Mouse (Mus musculus): ENCODE results near the gene Mpo. TPM values are rescaled to one million over a fixed set of nuclear protein-coding genes. Genes with fewer than 3 reads are reported as not detected.
A peak's percentile ranks its signal among the peaks of the same experiment; 100 is the strongest.

The Mpo gene
- polyA plus RNA-seq, 1 experiment from 2014 or later: 4.0 TPM

GRCm38 (mm10) chr11:87761181-87761721 is 32.1 kb upstream of the Mpo start:
- WGBS: 71% methylated on average over 11 of the region's 11 CpGs
- Histone ChIP-seq H3K27ac (no peak overlapping the region), H3K36me3 (no peaks in the 10 kb centered on the region), H3K9me3 (replicated peaks) (no peaks in the 10 kb centered on the region), H3K4me3 (no peak overlapping the region), H3K4me1 (peaks cover 30% of the 10 kb centered on the region), H3K27me3 (ENCODE audit: low read depth, poor library complexity, severe bottlenecking) (peaks cover 81% of the 10 kb centered on the region)
- no peak for DNase-seq (ENCODE audit: low spot score)

DNA sequence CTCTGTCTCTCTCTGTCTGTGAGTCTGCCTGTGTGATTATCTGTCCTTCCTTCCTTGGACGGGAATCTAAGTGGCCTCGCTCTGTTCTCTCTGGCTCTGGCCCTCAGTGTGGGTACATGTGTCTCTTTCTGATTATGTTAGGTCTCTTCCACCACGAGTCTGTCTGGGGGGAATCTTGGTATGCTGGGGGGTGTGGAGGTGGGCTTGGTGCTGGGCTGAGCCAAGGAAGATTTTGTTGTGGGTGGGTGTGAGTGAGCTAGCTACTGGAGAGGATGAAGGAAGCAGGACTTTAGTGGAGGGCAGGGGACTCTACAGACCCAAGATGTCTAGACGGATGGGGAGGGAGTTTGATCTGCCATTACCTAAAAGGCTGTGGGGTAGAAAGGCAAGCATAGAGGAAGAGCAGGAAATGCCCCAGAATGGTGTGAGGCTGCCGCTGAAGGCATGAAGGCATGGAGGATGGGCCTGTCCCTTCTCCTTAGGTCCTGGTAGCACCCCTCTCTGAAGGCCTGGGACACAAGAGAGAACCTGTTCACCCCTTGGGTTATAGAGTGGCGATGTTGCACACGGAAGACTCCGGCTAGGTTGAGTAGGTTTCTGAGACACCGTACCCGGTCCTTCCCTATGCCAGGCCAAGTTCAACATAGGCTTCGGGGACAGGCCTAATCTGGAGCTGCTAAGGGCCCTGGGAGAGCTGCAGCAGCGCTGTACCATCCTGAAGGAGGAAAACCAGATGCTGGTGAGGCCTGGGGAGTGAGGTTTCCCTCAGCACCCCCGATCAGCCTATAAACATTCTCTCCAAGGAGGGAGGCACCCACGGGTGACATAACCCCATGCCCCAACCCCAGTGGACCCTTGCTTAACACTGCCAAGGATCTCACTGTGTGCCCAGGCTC is 31.3 kb upstream of the Mpo start:
- no peaks in the 10 kb centered on the region for H3K36me3 ChIP-seq
- no peaks in the 10 kb centered on the region for H3K9me3 ChIP-seq (replicated peaks)
- no peak for DNase-seq (ENCODE audit: low spot score)
- no peak overlapping the region for H3K27ac ChIP-seq
- H3K4me1 ChIP-seq: peaks cover 30% of the 10 kb centered on the region
- WGBS: 74% methylated on average over 14 of the region's 14 CpGs
- no peak overlapping the region for H3K4me3 ChIP-seq
- H3K27me3 ChIP-seq (ENCODE audit: low read depth, poor library complexity, severe bottlenecking): peaks cover 89% of the 10 kb centered on the region

DNA sequence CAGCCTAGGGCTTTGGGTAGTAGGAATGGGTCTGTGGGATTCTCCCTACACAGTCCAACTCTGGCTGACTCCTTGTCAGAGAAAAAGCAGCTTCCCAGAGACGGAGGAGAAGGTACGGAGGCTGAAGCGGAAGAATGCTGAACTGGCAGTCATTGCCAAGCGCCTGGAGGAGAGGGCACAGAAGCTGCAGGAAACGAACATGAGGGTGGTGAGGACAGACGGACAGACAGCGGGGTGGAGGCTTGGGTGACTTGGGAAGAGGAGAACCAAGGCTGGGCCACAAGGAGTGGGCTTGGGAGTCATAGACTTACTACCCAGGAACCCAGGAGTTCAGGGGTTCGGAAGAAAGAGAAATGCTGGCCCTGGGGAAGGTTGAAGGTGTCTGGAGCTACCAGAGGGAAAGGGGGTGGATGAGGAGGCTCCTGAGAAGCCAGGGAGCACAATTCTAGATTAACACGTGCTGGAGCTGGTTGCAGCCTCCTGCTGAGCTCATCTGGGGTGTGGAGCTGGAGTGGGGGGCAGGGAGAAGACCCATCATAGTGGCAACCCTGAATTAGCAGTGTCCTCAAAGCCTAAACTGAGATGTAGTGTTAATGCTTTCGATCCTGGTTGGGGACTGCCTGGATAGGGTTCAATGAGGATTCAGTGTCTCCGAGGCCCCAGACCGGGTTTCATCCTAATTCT is 30.5 kb upstream of the Mpo start:
- peak overlapping the region; percentile 58; the same call in 1 of the 2 replicates for H3K4me3 ChIP-seq
- peaks cover 30% of the 10 kb centered on the region for H3K4me1 ChIP-seq
- no peak overlapping the region for H3K27ac ChIP-seq
- peaks cover 97% of the 10 kb centered on the region for H3K27me3 ChIP-seq (ENCODE audit: low read depth, poor library complexity, severe bottlenecking)
- no peaks in the 10 kb centered on the region for H3K36me3 ChIP-seq
- WGBS: 39% methylated on average over 12 of the region's 12 CpGs
- H3K9me3 ChIP-seq (replicated peaks): no peaks in the 10 kb centered on the region
- no peak for DNase-seq (ENCODE audit: low spot score)

DNA sequence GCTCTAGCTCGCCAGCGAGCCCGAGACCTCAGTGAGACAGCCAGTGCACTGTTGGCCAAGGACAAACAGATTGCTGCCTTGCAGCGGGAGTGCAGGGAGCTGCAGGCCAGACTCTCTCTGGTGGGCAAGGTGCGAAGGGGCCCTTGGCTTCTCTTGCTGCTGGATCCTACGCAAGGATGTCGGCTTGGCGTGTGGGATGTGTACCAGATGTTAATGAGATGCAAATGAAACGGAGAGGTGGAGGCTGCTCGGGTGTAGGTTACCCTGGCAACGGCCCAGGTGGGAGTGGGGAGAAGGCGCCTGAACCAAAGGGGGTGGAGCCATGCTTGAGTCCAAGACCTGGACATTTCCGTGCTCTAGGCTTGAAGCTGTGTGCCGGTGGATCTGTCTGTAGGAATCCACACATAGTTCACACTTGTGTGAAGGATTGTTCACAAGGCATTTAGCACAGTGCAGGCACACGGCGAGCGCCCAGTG is 29.8 kb upstream of the Mpo start:
- Histone ChIP-seq H3K4me1 (peaks cover 30% of the 10 kb centered on the region), H3K36me3 (no peaks in the 10 kb centered on the region), H3K4me3 (peak overlapping the region; percentile 58), H3K9me3 (replicated peaks) (no peaks in the 10 kb centered on the region), H3K27ac (peak overlapping the region; percentile 70; the same call in 1 of the 2 replicates), H3K27me3 (ENCODE audit: low read depth, poor library complexity, severe bottlenecking) (peaks cover 97% of the 10 kb centered on the region)
- DNase-seq (ENCODE audit: low spot score): peak; percentile 64
- WGBS: 1% methylated on average over 17 of the region's 17 CpGs

- DNase-seq (ENCODE audit: low spot score): peak; percentile 60
- Histone ChIP-seq H3K27ac (peak overlapping the region; percentile 70), H3K27me3 (ENCODE audit: low read depth, poor library complexity, severe bottlenecking) (peaks cover 93% of the 10 kb centered on the region), H3K9me3 (replicated peaks) (no peaks in the 10 kb centered on the region), H3K4me1 (peaks cover 30% of the 10 kb centered on the region), H3K36me3 (no peaks in the 10 kb centered on the region), H3K4me3 (peak overlapping the region; percentile 58)
- under 1% methylated on average over 65 of the region's 65 CpGs for WGBS
Observed at GRCm38 (mm10) chr11:87763988-87764876, 29.1 kb upstream of the Mpo start.

- H3K4me3 ChIP-seq: no peak overlapping the region
- no peak overlapping the region for H3K27ac ChIP-seq
- H3K9me3 ChIP-seq (replicated peaks): no peaks in the 10 kb centered on the region
- no peaks in the 10 kb centered on the region for H3K36me3 ChIP-seq
- peaks cover 13% of the 10 kb centered on the region for H3K4me1 ChIP-seq
- WGBS: 81% methylated on average over 4 of the region's 4 CpGs
- no peak for DNase-seq (ENCODE audit: low spot score)
- H3K27me3 ChIP-seq (ENCODE audit: low read depth, poor library complexity, severe bottlenecking): peaks cover 48% of the 10 kb centered on the region
Observed at GRCm38 (mm10) chr11:87768745-87769144, 24.6 kb upstream of the Mpo start.

DNA sequence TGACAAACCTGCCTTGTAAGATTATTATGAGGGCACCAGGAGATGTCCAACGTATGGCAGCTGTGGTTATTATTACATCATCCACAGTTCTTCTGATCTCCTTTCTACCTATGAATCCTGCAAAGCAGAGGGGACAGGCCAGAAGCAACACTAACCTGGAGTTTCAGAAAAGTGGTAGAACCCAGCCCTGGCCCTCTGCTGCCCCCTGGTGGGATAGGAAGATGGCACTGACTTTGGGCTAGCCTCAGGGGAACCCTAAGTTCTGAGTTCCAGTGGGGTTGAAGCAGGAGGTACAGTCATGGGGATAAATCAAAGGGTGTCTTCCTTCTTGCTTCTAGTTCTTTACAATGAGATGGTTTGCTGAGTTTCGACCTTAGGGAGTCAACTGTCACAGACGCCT is 22.4 kb upstream of the Mpo start:
- no peaks in the 10 kb centered on the region for H3K9me3 ChIP-seq (replicated peaks)
- H3K27me3 ChIP-seq (ENCODE audit: low read depth, poor library complexity, severe bottlenecking): peaks cover 33% of the 10 kb centered on the region
- H3K4me3 ChIP-seq: no peak overlapping the region
- WGBS: 56% methylated on average over 3 of the region's 3 CpGs
- no peak overlapping the region for H3K27ac ChIP-seq
- no peaks in the 10 kb centered on the region for H3K36me3 ChIP-seq
- peak; percentile 84 for DNase-seq (ENCODE audit: low spot score)
- peaks cover 4% of the 10 kb centered on the region for H3K4me1 ChIP-seq

DNA sequence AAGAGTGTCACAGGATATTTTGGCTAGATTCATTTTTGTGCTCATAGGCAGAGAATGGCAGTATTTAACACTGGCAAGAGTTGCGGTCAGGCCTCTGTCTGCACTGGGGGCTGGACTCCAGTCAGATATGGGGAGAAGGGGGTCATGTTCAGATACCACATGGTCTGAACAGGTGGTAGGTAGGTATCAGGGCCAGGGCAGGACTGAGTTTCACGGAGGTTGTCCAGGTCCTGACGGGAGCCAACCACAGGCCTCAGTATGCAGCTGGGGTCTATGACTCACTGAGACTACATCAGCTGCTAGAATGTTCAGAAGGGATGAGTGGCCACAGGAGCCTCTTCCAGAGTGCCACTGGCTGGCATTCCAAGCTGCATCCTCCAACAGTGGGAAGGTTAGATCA is 21.0 kb upstream of the Mpo start:
- peaks cover 6% of the 10 kb centered on the region for H3K4me1 ChIP-seq
- no peak overlapping the region for H3K27ac ChIP-seq
- no peak overlapping the region for H3K4me3 ChIP-seq
- H3K9me3 ChIP-seq (replicated peaks): no peaks in the 10 kb centered on the region
- 91% methylated on average over 3 of the region's 3 CpGs for WGBS
- DNase-seq (ENCODE audit: low spot score): no peak
- H3K36me3 ChIP-seq: no peaks in the 10 kb centered on the region
- peaks cover 32% of the 10 kb centered on the region for H3K27me3 ChIP-seq (ENCODE audit: low read depth, poor library complexity, severe bottlenecking)

DNA sequence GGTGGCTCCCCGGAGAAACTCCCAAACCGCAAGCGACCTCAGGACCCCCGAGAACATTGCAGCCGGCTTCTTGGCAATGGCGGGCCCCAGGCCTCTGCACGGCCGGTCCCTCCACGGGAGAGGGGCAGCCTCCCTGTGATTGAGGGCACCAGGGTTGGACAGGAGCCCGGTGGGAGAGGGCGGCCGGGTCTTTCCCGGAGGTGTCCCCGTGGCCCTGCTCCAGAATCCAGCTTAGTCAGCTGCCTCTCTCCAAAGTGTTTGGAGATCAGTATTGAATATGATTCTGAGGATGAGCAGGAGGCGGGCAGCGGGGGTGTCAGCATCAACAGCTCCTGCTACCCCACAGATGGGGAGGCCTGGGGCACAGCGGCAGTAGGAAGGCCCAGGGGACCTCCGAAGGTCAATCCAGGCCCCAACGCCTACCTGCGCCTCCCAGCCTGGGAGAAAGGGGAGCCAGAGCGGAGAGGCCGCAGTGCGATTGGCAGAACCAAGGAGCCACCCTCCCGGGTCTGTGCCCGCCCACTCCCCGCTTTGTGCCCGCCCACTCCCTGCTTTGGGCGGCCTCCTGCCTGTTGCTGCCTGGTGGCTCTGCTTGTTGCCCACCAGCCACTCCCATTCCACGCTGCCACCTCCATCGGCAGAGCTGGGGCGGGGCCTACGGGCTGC is 15.1 kb upstream of the Mpo start:
- peak; percentile 86 for DNase-seq (ENCODE audit: low spot score)
- WGBS: 10% methylated on average over 32 of the region's 32 CpGs
- Histone ChIP-seq H3K27me3 (ENCODE audit: low read depth, poor library complexity, severe bottlenecking) (peaks cover 59% of the 10 kb centered on the region), H3K4me3 (peak overlapping the region; percentile 50), H3K4me1 (peaks cover 25% of the 10 kb centered on the region), H3K9me3 (replicated peaks) (no peaks in the 10 kb centered on the region), H3K27ac (peak overlapping the region; percentile 69), H3K36me3 (no peaks in the 10 kb centered on the region)

- H3K27ac ChIP-seq: peak overlapping the region; percentile 69
- no peaks in the 10 kb centered on the region for H3K9me3 ChIP-seq (replicated peaks)
- no peak for DNase-seq (ENCODE audit: low spot score)
- peaks cover 59% of the 10 kb centered on the region for H3K27me3 ChIP-seq (ENCODE audit: low read depth, poor library complexity, severe bottlenecking)
- peak overlapping the region; percentile 50 for H3K4me3 ChIP-seq
- no peaks in the 10 kb centered on the region for H3K36me3 ChIP-seq
- peaks cover 25% of the 10 kb centered on the region for H3K4me1 ChIP-seq
- 33% methylated on average over 12 of the region's 12 CpGs for WGBS
Observed at GRCm38 (mm10) chr11:87778915-87779314, 14.5 kb upstream of the Mpo start.

DNA sequence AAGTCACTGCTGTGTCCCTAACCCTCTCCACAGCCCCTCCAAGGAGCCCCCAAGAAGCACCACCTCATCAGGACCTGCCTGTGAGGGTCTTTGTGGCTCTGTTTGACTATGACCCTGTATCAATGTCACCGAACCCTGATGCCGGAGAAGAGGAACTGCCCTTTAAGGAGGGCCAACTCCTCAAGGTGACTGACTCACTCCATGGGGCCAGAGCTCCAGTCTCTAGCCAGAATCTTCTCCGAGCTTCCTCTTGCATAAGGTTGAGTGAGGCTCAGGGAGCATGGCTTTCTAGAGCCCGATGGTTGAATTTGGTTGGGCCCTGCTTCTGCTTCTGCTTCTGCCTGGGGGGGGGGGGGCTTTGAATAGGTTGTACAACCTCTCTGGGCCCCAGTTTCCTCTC is 14.0 kb upstream of the Mpo start:
- Histone ChIP-seq H3K27me3 (ENCODE audit: low read depth, poor library complexity, severe bottlenecking) (peaks cover 59% of the 10 kb centered on the region), H3K4me1 (peaks cover 25% of the 10 kb centered on the region), H3K9me3 (replicated peaks) (no peaks in the 10 kb centered on the region), H3K27ac (no peak overlapping the region), H3K4me3 (no peak overlapping the region), H3K36me3 (no peaks in the 10 kb centered on the region)
- no peak for DNase-seq (ENCODE audit: low spot score)
- WGBS: 83% methylated on average over 4 of the region's 4 CpGs

GRCm38 (mm10) chr11:87780130-87780529 is 13.3 kb upstream of the Mpo start:
- peaks cover 22% of the 10 kb centered on the region for H3K4me1 ChIP-seq
- H3K9me3 ChIP-seq (replicated peaks): no peaks in the 10 kb centered on the region
- H3K36me3 ChIP-seq: no peaks in the 10 kb centered on the region
- 81% methylated on average over 8 of the region's 8 CpGs for WGBS
- H3K4me3 ChIP-seq: no peak overlapping the region
- peaks cover 59% of the 10 kb centered on the region for H3K27me3 ChIP-seq (ENCODE audit: low read depth, poor library complexity, severe bottlenecking)
- no peak overlapping the region for H3K27ac ChIP-seq
- no peak for DNase-seq (ENCODE audit: low spot score)

Measured in limb, embryonic 10.5 days (tissue).